Mouse (Mus musculus) gastrocnemius, adult 2 months (tissue): ENCODE results near the gene Myo10. TPM values are rescaled to one million over a fixed set of nuclear protein-coding genes. Genes with fewer than 3 reads are reported as not detected.

ENCODE experiments used
- DNase-seq: peaks from one replicate; pipeline ENCODE4 v3.0.0; 2022
- H3K27ac ChIP-seq: fragments of 200-600 bp; 2 replicates; pipeline ENCODE4 v1.8.1; 2022; ENCODE audit warnings: mild to moderate bottlenecking
- H3K4me3 ChIP-seq: fragments of 200-600 bp; 2 replicates; pipeline ENCODE4 v1.8.1; 2022; ENCODE audit warnings: mild to moderate bottlenecking, moderate library complexity
- CTCF ChIP-seq: fragments of 200-600 bp; IDR thresholded peaks from 2 replicates; pipeline ENCODE4 v1.8.1; 2022; ENCODE audit warnings: antibody characterized with exemption, mild to moderate bottlenecking, moderate library complexity
- intact Hi-C: fragments of 180-260 bp; cut with DNase I; formaldehyde crosslinking; loops from one replicate; pipeline ENCODE4 v1.15.1; 2025
- total RNA-seq, 2 experiments: library from RNA; stranded (reverse); gene quantifications; 2 replicates each; pipeline ENCODE4 v1.2.3; 2021

The Myo10 gene
- total RNA-seq, 2 experiments from 2014 or later = 56.1 to 62.0 TPM

GRCm38 (mm10) chr15:25773711-25774513 is 151.6 kb downstream of the Myo10 start:
- intact Hi-C loops = no loop called here
- DNase-seq = peak; percentile 69
- TF ChIP-seq CTCF = no peak
- Histone ChIP-seq H3K27ac (peak overlapping the region; percentile 92), H3K4me3 (peak overlapping the region; percentile 73)

GRCm38 (mm10) chr15:25778937-25779336 is 156.6 kb downstream of the Myo10 start:
- TF ChIP-seq CTCF = no peak
- no peak for DNase-seq
- intact Hi-C loops = no loop called here
- Histone ChIP-seq H3K4me3 (no peak overlapping the region), H3K27ac (peak overlapping the region; percentile 71)

- H3K27ac ChIP-seq = peak overlapping the region; percentile 71
- intact Hi-C loops = no loop called here
- H3K4me3 ChIP-seq = no peak overlapping the region
- no peak for TF ChIP-seq CTCF
- DNase-seq = no peak
Observed at GRCm38 (mm10) chr15:25779522-25780191, 157.3 kb downstream of the Myo10 start.

DNA sequence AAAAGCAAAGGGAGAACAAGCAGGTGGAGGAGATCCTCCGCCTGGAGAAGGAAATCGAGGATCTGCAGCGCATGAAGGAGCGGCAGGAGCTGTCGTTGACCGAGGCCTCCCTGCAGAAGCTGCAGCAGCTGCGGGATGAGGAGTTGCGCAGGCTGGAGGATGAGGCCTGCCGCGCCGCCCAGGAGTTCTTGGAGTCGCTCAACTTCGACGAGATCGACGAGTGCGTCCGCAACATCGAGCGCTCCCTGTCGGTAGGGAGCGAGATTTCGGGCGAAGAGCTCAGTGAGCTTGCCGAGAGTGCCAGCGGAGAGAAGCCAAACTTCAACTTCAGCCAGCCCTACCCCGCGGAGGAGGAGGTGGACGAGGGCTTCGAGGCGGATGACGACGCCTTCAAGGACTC is 158.7 kb downstream of the Myo10 start:
- Histone ChIP-seq H3K27ac (no peak overlapping the region), H3K4me3 (no peak overlapping the region)
- no peak for DNase-seq
- intact Hi-C loops = no loop called here
- no peak for TF ChIP-seq CTCF

GRCm38 (mm10) chr15:25785456-25786390 is 163.4 kb downstream of the Myo10 start:
- intact Hi-C loops = no loop called here
- H3K4me3 ChIP-seq = peak overlapping the region; percentile 48
- peak; percentile 71 for DNase-seq
- no peak for TF ChIP-seq CTCF
- peak overlapping the region; percentile 85 for H3K27ac ChIP-seq

DNA sequence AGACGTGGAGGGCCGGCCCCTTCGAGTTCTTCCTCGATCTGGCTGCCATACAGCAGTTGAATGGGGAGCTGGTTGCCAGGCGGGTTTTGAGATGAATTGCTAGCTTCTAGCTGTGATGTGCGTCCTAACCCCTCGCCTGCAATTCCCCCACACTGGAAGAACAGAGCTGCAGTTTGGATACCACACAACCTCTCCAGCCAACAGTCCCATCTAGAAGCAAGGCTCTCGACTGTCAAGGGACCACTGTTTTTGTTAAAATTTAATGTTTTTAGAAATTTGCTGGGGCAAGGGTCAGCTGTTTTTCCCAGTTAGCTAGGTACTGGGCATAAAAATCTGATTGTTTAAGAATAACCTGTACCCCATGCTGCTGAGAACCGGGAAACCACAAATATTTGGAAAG is 165.1 kb downstream of the Myo10 start:
- TF ChIP-seq CTCF = no peak
- no peak for DNase-seq
- Histone ChIP-seq H3K4me3 (peak overlapping the region; percentile 48), H3K27ac (peak overlapping the region; percentile 85)
- intact Hi-C loops = no loop called here

GRCm38 (mm10) chr15:25787965-25788364 is 165.6 kb downstream of the Myo10 start:
- no peak for DNase-seq
- intact Hi-C loops = no loop called here
- Histone ChIP-seq H3K27ac (peak overlapping the region; percentile 85), H3K4me3 (peak overlapping the region; percentile 48; the same call in 1 of the 2 replicates)
- no peak for TF ChIP-seq CTCF

- Histone ChIP-seq H3K27ac (peak overlapping the region; percentile 85), H3K4me3 (no peak overlapping the region)
- intact Hi-C loops = no loop called here
- no peak for DNase-seq
- no peak for TF ChIP-seq CTCF
Observed at GRCm38 (mm10) chr15:25788565-25788964, 166.2 kb downstream of the Myo10 start.

DNA sequence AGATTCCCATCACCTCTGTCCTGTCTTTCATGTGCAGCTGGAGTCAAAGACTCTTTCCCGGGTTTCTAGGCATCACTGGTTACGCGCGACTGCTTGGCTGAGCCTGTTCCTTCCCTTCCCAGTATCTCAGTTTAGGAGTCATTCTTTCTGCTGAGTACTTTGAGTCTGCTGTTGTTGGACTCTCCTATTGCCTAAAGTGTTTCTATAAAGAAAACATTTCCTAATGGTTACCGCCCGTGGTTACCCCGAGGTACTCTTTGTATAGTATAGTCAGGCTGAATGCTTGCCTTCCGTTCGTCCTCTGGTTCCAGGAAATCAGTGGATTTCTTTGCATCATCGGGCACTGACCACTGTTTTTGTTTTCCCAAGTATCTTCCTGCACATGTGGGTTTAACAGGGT is 166.9 kb downstream of the Myo10 start:
- intact Hi-C loops = no loop called here
- no peak overlapping the region for H3K27ac ChIP-seq
- no peak for DNase-seq
- TF ChIP-seq CTCF = no peak
- H3K4me3 ChIP-seq = no peak overlapping the region

GRCm38 (mm10) chr15:25791660-25792353 is 169.5 kb downstream of the Myo10 start:
- Histone ChIP-seq H3K4me3 (no peak overlapping the region), H3K27ac (peak overlapping the region; percentile 38; the same call in 1 of the 2 replicates)
- intact Hi-C loops = loop anchor here (2.0 to 5.0 kb wide), 2 partner anchors 61 to 350 kb away; no protein-coding TSS in a partner anchor
- TF ChIP-seq CTCF = peak; percentile 69
- DNase-seq = no peak

DNA sequence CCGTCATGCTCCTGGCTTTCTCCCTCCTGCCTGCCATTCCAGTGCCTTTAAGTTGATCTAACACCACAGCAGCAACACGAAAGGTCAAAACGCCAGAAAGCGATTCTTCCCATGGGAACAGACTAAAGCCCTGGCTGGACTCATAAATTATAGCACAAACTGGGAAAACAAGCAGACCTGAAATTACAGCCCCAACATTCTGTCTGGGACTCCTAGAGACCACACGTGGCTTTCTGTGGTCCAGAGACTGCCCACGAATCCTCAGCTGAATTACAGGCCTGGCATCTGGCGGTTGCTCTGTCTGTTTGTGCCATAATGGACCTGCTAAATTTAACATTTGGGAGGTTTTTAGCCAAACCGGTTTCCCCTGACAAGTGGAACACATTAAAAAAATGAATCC is 171.8 kb downstream of the Myo10 start:
- H3K27ac ChIP-seq = 0 out of 2 replicates have a peak overlapping the region, but pooled peaks have one; percentile 12
- H3K4me3 ChIP-seq = no peak overlapping the region
- no peak for TF ChIP-seq CTCF
- intact Hi-C loops = loop anchor here (5.0 kb wide), 1 partner anchor 352 kb away; no protein-coding TSS in a partner anchor
- DNase-seq = no peak

GRCm38 (mm10) chr15:25795496-25795895 is 173.2 kb downstream of the Myo10 start:
- no peak for DNase-seq
- TF ChIP-seq CTCF = no peak
- intact Hi-C loops = no loop called here
- Histone ChIP-seq H3K27ac (no peak overlapping the region), H3K4me3 (no peak overlapping the region)
